Mouse (Mus musculus): ENCODE results near the gene Clta.

GRCm38 (mm10) chr4:43964951-43965684 is 39.1 kb upstream of the Clta start:
- TF ChIP-seq CTCF (IDR thresholded peaks at IDR 0.05) (no peak), POLR2A (IDR thresholded peaks at IDR 0.05; ENCODE audit: insufficient read depth, low read depth, low read length) (no peak)

Data from heart, adult 2 months (tissue).